Mouse (Mus musculus) yolk sac, embryonic 10.5 days (tissue): ENCODE results near the gene Anapc15-ps.

Experiments used
- DNase-seq: peaks from one replicate; pipeline ENCODE4 v3.0.0-alpha.2; 2017; ENCODE audit warnings: low spot score

Anapc15-ps gene

DNA sequence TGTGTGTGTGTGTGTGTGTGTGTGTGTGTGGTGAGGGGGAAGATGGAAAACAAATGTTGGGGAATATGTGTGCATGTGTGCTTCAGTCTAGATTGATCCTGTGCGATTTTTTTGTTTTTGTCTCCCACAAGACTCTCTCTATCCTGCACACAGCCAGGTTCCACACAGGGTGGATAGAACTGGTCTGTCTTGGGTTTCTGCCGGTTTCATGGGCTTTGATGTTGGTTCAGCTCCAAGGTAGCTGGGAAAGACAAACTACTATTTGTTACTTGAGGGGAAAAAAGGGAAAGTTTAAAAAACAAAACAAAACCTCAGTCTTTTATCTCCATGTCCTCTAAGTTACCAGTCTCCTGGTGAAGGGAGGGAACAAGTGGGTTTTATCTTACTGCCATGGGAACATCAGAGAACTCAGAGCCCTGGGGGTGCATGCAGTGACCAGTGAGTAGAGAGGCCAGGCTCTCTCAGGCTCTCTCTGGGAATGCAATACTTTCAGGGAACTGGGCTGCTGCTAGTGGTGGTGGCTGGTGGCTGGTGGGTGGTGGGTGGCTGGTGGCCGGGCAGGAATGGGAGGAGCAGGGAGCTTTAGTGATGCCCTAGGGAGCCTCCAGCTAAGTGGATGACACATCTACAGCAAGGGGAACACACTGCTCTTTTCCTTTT lies 5.8 kb downstream of the Anapc15-ps start:
- DNase-seq: no peak

DNA sequence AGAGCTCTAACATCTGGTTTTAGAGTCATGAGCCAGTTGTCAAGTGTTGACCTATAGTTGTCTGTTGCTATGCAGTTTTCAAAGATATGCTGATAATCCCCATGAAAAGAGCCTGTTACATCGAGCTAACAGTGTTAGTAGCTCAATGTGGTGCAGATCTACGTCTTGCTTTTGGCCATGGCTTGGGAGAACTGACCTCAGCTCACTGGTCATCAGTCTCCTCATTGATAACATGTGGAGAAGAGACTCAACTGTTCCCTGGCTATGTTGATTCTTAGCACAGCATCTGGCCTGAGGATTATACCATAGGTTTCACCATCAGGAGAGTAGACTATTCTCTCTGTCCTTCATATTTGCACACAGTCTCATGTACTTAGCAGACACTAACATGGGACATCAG lies 6.5 kb downstream of the Anapc15-ps start:
- no peak for DNase-seq

- peak; percentile 19 for DNase-seq
These were observed 7.7 kb downstream of the Anapc15-ps start for GRCm38 (mm10) chr10:95665426-95665990.

DNA sequence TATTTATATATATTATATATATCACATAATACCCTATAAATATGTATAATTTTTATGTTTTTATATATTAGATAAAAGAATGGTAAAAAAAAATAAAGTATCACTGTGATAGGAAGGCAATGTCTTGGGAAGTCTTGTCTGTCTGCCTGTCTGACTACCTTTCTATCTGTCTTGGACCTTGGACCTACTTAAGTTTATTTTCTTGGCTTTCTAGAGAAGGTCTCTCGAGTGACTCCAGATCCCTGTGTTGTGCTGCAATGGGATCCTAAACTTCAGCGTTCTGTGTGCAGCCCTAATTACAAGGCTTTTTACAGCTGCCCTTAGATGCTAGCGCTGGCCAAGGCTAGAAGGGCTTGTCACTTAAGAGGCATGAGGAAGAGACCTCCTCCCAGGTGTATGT lies 8.6 kb downstream of the Anapc15-ps start:
- DNase-seq: no peak

GRCm38 (mm10) chr10:95660356-95660755 lies 12.9 kb downstream of the Anapc15-ps start:
- DNase-seq: no peak

DNA sequence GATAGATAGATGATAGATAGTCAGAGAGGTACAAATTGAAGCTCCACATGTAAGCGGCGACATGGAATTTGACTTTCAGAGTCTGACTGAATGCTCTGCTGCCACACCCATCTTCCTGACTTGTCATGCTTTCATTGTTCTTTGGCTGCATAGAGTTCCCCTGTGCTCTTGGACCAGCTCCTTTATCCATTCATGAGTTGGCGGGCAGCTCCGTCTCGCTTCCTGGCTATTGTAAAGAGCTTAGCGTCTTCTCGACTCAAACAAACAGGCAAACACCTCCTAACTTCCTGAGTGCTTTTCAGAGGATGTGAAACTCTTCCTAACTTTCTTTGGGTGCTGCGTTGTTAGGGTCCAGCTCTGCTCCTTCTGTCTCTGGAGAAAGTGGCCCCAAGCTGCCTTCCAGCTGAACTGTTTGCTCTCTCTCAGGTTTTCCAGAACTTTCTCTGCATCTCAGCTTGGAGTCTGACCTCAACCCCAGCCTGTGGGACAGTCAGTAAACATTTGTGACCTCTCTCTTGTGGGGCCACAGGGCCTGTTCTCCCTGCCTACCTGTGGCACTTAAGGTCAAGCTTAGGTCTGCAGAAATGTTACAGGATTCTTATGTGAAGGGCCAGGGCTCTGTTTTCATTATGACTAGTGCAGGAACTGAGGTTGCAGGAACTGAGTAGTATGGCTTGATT lies 13.6 kb downstream of the Anapc15-ps start:
- DNase-seq: peak; percentile 59

- peak; percentile 44 for DNase-seq
These were observed 14.4 kb downstream of the Anapc15-ps start for GRCm38 (mm10) chr10:95658836-95659343.

GRCm38 (mm10) chr10:95656236-95657225 lies 16.7 kb downstream of the Anapc15-ps start:
- DNase-seq: no peak

DNA sequence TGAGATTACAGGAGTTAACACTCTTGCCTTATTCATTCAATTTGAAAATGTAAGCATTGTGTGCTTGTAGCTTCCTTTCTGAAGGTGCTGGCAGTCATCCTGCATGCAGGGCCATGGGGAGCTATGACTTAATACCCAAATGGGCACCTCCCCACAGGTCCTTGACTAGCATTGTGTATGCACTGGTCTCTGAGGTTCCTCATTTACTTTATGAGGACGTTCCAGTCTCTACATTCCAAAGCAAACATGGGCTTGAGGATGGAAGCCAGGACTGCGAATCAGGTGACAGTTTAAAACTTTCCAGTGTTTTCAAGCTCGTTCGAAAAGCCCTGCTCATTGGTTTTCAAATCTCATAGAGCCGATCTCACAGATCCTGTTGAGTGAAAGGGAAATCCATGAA lies 21.1 kb downstream of the Anapc15-ps start:
- DNase-seq: no peak

GRCm38 (mm10) chr10:95648326-95648888 lies 24.8 kb downstream of the Anapc15-ps start:
- DNase-seq: no peak

DNA sequence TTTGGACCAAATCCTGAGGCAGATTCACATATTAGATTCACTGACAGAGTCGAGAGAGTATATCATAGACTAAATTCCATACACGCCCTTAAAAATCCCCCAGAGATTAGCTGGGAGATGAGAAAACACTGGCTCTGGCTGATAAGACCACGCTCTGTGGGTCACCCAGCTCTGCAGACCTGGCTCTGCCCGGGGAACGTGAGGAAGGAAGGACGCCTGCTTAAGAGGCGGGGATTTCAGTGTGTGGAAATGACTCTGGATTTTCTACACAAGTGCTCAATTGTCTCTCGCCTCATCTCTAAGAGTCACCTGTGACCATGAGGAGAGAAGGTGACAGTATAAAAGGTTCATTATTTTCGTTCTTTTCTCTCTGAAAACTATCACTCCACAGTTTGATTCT lies 26.1 kb downstream of the Anapc15-ps start:
- DNase-seq: no peak

DNA sequence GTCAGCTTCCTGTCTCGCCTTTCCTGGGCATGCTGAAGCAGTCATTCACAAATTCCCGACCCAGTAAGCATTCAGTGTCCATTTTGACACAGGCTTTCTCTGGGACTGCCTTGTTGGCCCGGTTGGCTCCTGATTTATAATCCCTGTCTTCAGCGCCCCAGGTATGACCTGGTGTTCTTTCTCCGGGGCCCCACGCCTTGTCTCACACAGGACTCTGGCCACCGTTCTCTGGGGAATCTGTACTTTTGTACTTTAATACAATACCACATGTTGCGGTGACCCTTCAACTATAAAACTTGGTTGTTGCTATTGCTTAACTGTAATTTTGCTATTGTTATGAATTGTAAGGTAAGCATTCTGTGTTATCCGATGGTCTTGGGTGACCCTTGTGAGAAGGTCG lies 26.7 kb downstream of the Anapc15-ps start:
- no peak for DNase-seq

GRCm38 (mm10) chr10:95643696-95644360 lies 29.4 kb downstream of the Anapc15-ps start:
- peak; percentile 74 for DNase-seq

GRCm38 (mm10) chr10:95643042-95643441 lies 30.2 kb downstream of the Anapc15-ps start:
- no peak for DNase-seq

DNA sequence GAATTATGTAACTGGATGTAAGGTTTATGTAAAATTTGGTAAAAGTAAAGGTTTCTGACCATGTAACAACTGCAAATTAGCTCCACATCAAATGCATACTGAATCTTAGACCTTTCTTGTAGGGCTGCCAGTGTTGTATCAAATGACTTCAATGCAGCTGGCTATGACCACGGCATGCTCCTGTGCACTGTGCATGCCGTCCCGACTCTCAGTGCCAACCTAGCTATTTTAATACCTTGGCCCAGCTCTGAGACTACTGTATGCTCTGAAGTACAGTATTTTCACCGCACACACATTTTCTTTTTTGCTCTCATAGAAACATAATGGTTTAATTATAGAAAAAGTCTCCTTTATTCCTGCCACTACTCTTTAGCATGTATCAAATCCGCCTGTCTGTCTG lies 31.9 kb downstream of the Anapc15-ps start:
- DNase-seq: no peak

- no peak for DNase-seq
These were observed 33.8 kb downstream of the Anapc15-ps start for GRCm38 (mm10) chr10:95639429-95639828.

DNA sequence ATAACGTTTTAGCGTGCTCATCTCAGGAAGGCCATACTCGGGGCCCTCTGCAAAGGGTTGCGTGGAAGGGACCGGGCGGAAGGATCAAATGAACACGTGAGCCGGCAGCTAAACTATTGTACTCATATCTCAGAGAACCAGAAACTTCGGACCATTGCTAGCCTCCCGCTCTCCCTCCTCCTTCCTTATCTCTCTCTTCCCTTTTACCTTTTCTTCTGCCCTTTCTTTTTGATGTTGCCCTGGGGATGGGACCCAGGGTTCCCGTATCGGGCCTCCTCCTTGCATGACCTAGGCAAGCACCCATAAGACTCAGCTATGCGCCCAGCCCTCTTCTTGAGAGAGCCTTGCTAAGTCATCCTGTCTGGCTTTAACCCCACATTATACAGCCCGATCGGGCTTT lies 38.5 kb downstream of the Anapc15-ps start:
- peak; percentile 38 for DNase-seq

DNA sequence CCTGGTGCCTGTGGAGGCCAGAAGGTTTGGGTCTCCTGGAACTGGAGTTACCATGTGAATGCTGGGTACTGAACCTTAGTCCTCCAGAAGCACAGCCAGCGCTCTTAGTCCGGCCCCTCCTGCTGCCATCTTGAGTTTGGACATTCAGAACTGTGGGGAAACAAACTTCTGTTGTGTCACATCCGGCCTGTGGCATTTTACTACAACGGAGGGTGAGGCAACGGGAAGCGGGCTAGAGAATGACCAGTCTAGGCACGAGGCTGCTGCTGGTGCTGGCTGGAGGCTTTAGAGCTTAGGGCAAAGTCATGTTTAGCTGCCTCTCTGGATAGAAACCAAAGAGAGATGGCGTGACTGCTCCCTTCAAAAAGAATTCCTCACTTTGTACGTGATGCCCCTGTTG lies 39.0 kb downstream of the Anapc15-ps start:
- DNase-seq: no peak

GRCm38 (mm10) chr10:95631568-95631967 lies 41.7 kb downstream of the Anapc15-ps start:
- DNase-seq: peak; percentile 19

DNA sequence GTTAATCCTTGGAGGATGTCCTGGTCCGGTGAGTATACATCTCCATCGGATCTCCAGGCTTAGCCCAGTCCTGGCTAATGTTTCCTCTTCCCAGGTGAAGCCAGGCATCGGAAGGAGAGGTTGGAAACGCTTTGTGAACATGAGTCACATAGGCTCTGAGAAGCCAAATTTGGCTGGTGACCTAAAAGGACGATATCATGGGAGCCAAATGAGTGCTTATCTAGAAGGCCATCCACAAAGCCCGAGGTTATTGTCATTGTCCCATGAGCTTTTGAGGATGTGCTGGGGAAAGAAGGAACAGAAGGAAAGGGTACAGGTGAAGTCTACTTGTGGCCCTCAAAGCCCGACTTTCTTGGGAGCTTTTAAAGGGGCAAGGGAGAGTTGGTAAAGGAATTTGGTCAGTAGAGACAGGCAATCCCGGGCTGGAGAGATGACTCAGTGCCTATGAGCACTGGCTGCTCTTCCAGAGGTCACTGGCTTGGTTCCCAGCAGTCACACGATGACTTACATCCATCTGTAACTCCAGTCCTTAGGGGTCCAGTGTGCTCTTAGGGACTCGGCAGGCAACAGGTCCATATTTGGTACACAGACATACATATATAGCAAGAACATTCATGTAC lies 42.4 kb downstream of the Anapc15-ps start:
- no peak for DNase-seq

GRCm38 (mm10) chr10:95630166-95630565 lies 43.1 kb downstream of the Anapc15-ps start:
- peak; percentile 28 for DNase-seq
